Mouse (Mus musculus) ovary, postnatal 14 days (tissue): ENCODE data around the gene Maml3.

Source experiments
- DNase-seq: peaks from one replicate; pipeline ENCODE4 v3.0.0; 2022; ENCODE audit warnings: low spot score

Gene Maml3

DNA sequence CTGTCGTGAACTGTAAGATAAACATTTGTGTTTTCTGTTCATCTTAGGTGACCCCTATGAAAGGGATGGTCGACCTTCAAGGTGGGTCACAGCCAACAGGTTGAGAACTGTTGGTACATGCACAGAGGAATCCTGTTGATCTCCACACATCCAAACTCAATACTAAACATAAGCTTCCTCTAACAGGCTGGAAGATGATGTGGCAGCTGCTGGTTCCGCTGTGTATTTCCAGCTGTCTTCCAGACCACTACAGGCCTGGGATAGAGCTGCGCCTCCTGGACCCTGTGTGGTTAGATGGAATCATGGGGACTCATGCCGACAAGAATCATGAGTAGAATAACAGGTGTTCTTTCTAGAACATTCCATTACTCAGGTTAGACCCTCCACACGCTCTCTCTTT, 101.2 kb downstream of the Maml3 start:
- DNase-seq = no peak

DNA sequence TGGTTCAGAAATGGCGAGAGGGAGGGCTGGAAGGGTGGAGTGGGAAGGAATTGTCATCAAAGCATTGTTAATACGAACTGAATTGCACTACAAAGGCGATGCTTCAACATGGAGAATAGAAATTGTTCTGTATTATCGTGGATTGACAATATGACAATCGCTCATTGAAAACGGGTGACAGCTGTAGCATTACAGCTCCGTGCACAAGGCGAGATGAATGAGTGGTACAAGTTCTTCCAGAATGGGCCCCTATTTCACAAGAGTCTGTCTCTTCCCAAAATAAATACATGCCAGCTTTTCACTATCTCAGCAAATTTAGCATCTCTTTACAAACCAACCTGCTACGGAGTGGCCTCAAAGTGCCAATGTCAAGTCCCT, 103.4 kb downstream of the Maml3 start:
- no peak for DNase-seq

DNA sequence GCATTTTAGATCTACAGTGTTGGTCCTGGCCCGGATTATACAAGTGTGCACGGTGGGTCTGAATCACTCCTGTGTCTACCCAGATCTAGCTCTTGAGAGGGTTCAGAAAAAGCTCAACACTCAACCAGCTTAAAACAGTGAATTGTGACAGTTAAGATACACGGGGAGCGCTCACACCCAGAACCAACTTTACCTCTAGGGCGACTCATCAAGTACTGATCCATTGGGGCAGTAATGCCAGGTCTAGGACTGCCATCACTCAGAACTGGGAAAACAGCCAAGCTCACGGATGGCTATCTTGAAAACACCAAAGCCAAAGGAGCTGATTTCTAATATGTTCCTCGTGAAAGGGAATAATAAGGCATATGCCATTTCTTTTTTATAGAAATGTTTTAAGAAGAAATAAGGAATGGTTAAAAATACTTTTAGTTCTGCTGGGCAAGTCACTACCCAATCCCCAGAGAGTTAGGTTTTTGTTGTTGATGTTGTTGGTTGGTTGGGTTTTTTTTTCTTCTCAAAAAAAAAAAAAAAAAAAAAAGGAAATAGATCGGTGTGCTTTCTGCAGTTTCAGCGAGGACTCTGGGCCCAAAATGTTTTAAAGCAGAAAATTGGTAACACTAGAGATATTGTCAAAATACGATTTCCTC, 103.9 kb downstream of the Maml3 start:
- no peak for DNase-seq

DNA sequence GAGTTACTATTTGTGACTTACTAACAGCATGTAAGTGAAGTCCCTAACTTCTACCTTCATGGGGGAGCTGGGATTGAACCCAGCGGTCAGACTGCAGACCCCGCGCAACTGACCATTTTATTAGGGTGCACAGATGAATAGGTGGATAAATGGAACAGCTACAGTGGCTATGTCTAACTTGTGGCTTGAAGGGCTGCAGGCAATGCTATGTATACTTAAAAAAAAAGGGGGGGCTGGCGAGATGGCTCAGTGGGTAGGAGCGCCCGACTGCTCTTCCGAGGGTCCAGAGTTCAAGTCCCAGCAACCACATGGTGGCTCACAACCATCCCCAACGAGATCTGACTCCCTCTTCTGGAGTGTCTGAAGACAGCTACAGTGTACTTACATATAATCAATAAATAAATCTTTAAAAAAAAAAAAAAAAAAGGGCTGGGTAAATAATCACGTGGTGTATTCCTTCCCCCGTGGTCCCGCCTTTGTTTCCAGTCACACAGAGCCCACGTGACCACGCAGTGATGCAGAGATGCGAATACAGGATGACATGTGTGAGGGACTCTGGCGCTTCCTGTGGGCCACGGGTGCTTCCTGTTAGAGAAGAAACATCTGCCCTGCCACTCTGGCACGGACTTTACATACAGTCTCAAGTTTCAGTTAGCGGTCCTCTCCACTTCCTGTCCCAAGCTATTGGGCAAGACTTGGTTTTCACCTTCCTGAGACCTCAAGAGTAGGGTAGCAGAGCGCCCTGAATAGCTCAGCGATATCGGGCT, 105.0 kb downstream of the Maml3 start:
- DNase-seq = no peak

DNA sequence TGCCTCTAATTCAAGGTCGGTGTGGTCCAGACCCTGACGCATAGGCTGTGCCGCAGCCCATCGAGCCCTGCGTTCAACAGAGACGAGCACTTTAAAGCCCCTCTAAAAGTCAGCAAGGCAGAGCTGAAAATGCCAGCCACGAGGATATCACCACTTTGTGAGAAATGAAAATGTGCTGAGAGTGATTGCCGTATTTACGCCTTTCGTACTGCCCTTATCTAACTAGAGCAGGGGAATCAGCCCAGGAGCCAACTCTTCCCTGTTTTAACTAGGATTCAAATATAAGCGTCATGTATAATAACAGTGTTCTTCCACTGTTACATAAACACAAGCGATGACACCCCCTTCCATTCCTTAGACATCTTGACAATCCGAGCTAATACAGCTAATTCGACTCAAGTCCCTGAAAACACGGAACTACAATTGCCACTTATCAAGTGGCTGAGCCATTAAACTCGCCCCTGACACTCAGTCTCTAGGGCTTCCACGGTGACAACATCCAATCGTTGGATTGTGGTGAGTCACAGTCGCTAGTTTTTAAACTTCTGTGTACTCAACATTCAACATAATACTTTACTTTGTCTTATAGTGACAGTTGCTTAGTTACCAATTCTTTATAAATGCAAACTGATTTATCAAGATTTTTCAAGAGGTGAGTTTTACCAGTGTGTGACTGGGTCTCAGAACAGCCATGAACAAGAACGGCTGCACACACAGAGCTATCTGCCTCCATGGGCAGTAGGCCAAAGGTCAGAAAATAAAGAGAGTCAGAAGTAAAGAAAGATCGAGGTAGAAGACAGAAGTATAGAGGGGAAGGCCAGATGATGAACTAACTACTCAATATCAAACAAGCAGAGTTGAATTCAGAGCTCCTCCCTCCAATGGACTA, 106.1 kb downstream of the Maml3 start:
- DNase-seq = no peak

DNA sequence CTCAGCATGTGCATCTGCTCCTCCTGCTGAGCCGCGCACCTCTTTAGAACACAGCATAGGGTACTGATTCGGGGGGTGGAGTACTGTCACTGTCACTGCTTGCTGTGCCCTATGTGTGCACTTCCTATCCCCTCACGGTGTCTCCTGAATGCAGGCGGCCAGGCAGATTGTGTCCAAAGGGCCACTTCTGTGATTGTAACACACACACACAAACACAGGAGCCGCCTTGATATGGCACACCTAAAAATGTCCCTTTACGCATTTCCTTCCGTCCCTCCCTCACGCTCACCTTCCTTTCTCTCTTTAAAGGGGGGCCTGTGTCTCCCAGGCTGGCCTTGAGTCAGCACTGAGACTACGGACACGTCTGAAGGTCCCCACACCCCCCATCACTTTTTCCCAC, 107.3 kb downstream of the Maml3 start:
- DNase-seq = no peak

DNA sequence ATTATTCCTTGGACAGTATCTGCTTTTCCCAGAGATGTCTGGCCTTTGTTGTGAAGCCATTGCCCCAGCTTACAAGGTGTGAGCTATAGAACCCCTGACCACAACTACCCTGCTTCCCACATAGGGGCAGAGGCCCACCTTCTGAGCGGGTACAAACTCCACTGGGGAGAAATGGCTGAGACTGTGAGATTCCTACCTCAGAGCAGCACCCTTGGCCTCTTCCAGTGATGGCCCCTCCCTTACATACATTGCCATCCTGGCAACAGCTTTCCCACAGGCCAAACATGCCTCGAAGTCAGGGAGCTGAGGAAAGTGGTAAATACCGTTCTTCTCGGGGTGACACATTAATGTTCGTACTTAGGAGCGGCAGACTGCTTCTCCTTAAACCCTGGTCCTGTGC, 118.4 kb downstream of the Maml3 start:
- DNase-seq = no peak

DNA sequence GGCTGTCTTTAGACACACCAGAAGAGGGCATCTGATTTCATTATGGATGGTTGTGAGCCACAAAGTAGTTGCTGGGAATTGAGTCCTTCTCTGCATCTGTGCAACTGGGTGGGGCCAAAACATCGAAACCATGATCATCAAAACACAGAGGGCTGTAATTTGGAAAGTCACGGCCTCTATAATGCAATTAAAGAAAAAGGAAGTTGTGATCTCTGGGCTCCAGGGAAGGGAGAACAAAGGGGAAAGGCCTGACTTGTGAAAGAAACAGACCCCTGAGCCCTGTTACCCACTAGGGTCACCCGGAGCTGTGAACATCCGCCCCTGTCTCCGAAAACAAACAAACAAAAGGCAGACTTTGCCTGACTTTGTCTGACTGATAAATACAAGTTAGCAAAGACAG, 123.4 kb downstream of the Maml3 start:
- no peak for DNase-seq

DNA sequence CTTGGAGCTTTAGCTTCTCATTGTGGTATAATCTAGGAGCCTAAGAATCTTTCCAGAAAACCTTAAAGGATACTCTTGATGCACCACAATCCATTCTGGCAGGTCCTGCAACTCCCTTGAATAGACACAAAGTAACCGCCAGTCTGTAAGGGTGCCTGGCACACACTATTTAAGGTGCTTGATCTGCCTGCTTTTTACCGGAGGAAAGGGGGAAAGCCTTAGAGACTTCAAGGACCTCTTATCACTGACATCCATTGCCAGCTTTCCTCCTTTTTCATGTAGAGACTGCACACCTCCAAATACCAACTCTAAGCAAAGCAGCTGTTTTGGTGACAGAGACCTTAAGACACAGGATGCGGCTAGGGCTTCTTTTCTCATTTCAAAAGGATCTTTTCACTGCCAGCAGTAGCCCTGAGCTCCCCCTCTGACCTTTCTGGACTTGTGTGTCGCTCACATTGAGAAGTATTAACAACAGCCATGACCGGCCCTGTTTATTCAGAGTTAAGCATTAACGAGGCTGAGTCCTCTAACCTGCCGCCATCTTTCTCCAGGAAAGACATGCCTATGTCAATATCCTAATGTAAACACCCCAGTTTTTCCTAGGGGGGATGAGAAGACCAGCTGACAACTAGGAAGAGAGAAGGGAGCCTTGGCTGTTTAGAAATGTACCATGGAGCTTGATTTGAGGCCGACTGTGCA, 127.1 kb downstream of the Maml3 start:
- no peak for DNase-seq

DNA sequence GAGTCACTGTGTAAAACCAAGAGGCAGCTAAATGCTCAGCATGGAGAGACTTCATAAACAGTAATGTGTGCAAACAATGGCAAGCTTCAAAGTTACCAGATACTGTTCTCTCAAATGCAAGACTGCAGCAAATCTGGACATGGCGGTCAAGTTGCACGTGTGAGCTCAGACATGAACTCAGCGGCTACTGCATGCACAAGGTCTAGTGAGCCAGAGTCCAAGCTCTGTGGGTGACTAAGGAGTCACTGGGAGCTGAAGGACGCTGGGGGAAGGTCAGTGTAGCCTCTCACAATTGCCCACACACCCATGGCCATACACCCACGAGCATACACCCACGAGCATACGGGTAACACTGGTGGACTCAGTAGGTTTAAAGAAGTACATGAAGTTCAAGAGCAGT, 130.3 kb downstream of the Maml3 start:
- DNase-seq = no peak

DNA sequence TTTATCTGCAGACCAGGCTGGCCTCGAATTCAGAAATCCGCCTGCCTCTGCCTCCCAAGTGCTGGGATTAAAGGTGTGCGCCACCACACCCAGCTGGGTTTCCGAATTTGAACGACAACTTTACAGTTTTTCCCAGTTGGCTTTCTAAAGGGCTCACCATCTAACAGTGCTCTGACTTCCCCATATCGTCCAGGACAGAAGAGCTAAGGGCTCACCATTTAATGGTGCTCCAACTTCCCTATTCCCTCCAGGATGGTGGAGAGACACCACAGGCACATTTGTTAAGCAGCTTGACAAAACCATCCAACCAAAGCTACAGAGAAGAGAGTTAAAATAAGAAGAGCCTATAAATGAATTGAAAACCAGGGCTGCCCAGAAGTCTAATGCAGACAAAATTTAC, 130.7 kb downstream of the Maml3 start:
- DNase-seq = no peak

DNA sequence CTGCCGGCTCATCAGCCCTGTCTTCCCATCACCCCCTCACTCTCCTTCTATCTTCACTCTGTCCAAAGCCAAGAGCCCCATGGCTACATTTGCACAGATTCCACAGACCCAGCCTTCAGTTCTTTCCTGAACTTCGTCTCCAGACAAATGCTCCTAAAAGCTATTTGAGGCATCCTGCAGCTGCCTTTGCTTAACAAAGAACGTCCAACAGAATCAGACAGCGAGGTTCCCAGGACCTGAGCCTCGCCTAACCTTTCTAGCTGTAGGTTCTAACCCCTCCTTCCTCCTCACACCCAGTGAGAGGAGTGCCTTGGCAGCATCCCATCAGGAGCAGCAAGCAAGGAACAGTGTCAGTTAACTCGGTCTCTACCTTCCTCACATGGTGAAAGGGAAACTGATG, 132.3 kb downstream of the Maml3 start:
- DNase-seq = no peak

DNA sequence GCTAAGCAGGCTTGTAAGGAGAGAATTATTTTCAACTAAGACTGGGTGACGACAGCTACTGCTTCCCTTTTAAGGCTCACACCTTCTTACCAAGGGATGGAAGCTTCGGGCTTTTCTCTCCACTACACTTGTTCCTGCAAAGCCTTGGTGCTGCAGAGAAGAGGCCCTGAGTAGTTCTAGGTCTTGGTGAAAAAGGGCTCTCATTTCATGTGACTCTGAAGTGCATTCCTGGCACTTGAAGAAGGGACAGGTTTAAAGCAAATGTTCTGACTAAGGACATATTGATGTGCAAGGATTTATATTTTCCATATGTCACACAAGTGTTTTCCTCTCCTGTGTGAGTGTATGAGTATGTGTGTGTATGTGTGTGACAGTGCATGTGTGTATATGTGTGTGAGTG, 134.4 kb downstream of the Maml3 start:
- no peak for DNase-seq

DNA sequence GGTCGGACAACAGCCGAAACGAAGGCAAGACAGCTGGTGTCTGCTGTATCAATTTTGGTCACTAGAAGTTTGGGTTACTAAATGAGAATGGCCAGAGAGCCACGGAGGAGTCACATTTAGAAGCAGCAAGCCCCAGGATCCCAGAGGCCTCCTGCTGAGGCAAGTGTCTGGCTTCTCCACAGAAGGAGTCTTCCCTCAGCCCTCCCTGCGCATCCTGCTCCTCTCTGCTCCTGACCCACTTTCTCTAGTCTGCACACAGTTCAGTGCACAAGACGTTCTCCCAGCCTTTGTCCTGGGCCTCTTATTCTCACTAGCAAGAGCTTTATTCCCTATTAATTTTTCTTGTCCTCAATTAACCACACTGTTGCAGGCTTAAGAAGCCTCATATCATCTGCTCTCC, 135.4 kb downstream of the Maml3 start:
- no peak for DNase-seq

DNA sequence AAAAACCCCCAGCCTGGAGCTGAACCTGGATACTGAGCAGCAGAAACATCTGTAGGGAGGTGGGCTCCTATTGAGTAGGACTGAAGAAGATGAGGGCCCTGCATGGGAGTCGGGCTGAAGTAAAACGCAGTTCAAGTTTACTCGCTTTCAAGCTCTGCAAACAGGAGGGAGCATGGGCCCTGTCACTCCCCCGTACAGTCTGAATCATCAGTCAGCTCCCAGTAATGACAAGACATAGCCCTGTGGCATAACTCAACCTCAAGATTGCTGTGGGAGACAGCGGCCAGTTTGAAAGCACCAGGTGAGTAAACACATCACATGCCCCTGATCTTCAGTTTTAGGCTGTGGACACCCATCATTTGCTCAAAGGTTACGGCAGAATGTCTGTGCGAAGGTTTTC, 139.0 kb downstream of the Maml3 start:
- DNase-seq = no peak

DNA sequence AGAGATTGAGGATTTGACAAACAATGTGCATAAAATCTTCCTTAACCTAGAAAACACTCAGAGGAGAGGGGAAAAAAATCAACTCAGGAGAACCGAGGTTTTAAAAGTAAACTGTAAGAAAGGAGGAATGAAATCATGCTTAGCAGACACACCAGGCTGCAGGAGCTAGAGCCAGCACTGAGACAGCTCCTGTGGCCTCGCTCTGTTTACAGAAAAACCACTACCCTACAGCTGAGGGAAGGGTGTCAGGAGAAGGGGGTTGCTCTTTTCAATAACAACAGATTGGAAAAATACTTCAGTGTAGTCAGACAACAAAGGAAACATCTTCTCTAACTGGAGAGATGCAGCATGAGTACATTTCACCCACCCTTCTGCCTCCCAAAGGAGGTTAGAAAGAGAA, 139.4 kb downstream of the Maml3 start:
- DNase-seq = no peak

DNA sequence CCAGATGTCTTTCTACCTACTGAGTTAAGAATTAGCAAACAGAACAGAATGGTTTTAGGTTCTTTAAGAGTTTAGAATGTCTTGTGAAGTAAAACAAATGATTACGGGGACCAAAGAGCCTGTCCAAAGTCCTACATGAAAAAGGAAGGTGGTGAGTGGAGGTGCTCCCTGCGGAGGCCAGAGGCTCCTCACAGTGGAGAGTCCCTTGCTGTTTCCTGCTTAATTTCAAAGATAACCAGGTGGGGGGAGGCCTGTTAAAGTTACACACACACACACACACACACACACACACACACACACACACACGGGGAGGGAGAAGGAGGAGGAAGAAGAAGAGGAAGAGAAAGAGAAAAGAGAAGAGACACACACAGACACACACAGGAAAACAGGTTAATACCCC, 139.9 kb downstream of the Maml3 start:
- DNase-seq = no peak

DNA sequence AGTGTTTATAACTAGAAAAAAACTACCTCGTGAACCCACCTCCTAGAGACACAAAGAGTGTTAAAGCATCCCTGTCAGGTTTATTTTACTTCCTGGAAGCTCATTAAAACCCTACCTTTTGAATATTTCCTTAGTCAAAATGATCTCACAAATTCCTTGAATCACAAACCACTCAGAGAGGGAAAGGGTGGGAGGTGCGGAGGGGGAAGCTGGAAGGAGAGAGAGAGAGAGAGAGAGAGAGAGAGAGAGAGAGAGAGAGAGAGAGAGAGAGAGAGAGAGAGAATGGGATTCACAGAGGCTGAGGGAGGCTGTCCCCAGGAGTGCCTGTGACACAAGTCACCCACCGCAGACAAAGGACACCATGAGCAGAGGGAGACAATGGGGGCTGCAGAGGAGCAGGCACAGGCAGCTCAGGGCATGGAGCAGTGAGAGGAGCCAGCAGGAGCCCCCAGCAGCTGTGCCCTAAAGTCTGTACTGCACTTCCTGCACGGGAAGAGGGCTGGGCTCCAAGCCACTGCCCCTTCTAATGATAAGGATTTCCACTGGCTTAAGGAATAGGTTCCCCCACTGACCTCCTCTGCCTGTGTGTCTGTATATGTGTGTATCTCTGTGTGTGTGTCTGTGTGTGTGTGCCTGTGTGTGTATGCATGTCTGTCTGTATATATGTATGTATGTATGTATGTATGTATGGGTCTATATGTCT, 140.8 kb downstream of the Maml3 start:
- DNase-seq = no peak

DNA sequence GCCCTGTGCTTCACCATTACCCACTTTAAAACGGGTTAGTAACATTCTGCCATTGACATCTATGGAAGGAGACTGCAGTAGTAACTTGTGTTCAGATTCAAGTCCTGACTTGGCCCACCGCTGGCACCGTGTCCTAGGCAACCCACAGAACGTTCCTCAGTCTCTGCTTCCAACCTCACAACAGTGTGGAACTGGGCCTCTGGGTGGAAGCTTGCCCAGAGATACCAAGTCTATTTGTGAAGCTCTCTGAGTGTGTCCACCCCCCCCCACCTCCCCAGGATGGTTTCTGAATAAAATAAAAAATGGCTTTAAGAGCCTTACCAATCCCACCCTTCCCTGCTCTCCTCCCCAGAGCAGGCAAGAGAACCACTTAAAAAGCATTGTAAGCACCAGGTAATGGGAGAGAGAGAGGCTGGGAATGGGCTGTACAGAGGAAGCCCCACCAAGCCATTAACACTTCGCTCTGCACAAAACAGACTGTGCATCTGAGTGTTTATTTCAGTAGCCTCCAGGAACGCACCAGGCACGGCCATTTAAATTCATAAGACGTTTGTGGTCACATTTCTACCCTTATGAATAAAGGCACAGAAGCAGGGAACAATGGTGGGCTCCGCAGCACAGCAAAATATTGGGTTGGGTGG, 141.6 kb downstream of the Maml3 start:
- DNase-seq = no peak

DNA sequence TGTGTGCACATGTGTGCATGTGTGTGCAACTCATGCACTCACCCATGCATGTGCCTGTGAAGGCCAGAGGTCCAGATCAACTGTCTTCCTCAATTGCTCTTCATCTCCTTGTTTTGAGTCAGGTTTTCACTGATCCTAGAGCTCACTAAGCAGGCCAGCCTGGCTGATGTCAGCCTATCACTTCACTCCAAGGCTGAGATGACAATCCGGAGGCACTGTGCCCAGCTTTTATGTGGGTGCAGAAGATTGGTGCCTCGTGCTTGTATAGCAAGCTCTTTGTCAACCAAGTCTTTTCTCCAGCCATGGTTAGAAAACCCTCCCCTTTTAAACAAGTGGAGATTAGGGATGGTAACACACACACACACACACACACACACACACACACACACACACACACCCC, 146.1 kb downstream of the Maml3 start:
- DNase-seq = no peak

DNA sequence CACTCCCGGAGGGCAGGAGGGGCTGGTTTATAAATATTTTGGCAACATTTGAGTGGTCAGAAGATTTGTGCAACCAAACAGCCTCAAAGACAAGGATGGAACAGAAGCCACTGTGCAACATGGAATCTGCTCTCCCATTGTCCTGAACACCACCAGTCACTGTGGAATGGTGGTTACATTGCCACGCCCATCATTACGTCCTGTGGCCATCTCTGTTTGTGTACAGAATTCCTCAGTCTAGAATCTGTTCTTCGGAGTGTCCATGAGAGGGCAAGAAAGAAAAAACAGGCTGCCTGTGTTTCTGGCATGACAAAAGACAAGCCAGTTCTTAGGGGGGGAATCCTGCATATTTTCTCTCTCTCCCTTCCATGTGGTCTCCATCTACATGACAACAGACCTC, 150.4 kb downstream of the Maml3 start:
- no peak for DNase-seq
